Mouse (Mus musculus): ENCODE data around the gene Mrpl43. TPM values are rescaled to one million over a fixed set of nuclear protein-coding genes. Genes with fewer than 3 reads are reported as not detected.
"Not testable (repeated sequence)": the region's sequence is repeated elsewhere in the genome, so short reads cannot be mapped to it uniquely, and the experiment has no call there.

Gene Mrpl43
- polyA plus RNA-seq, 1 experiment from 2014 or later = 77.8 TPM

DNA sequence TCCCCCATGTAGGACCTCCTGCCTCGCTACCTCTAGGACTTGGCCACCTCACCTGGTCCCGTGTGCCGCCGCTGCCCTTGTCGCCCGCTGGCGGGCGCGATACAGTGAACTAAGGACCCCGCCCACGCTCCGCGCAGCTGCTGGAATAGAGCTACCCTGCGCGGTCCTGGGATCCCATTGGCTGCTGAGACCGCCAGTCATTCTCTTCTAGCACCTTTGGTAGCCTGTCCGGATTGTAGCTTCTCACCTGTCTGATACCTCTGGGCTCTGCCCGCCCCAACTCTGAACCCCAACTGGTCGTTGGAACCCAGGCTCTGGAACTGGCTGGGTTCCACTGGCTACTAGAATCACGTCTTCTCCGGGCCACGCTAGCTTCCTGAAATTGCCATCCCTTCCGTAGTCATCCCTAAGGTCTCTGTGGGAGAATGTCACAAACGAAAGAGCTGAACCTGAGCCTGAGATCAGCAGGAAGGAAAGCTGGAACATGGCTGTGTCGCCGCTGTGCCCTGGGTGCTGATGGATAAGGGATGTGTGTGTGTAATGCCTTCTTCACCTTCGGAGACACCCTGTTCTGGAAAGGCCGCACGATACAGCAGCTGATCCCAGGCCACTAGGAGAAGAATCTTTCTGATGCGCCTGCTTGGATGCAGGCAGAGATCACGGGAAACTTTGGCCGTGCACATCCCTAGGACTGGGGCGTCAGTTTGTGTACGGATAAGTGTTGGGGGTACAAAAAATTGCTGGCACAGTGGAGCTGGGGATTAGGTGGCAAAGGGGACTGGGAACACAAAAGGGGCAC, 40.5 kb upstream of the Mrpl43 start:
- Histone ChIP-seq H3K27ac (replicated peaks; ENCODE audit: low read depth, low read length) (peak overlapping the region; percentile 91), H3K36me3 (ENCODE audit: control insufficient read depth, insufficient read depth, low read length) (peaks cover 21% of the 10 kb centered on the region), H3K9ac (replicated peaks; ENCODE audit: low read length) (peak overlapping the region; percentile 66), H3K27me3 (ENCODE audit: control insufficient read depth, insufficient read depth, low read length) (peaks cover 8% of the 10 kb centered on the region; the same call in 1 of the 2 replicates), H3K9me3 (ENCODE audit: control insufficient read depth, low read length) (no peaks in the 10 kb centered on the region), H3K4me1 (ENCODE audit: control insufficient read depth, insufficient read depth, low read length) (peaks cover 35% of the 10 kb centered on the region), H3K4me2 (ENCODE audit: low read length) (peak overlapping the region; percentile 85), H3K4me3 (replicated peaks; ENCODE audit: low read depth, low read length) (peak overlapping the region; percentile 49)
- WGBS = 2% methylated on average over 34 of the region's 34 CpGs
- peak; percentile 62 for ATAC-seq (ENCODE audit: low FRiP score, low TSS enrichment)
- DNase-seq = peak; percentile 93

DNA sequence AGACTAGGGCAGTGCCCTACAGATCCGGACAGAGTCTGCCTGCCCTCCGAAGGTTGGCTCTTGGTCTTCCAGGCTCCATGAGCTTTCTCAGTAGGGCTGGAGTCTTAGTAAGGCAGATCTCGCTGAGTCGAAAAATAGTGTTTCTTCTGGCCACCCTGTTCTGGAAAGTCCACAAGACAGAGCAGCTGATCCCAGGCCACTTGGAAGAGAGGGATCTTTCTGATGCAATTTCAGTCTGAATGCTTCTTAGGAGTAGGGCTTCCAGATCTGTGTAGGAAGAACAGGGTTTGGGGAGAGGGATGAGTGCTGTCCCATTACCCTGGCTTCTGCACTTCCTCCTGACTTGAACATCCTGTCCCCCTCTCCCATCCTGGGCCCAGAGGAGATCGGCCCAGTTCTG, 39.4 kb upstream of the Mrpl43 start, which contains the start of gene Pdzd7:
Pdzd7 (minus strand) TSS at position 67 of the 400 bp plus-strand sequence.
- ATAC-seq (ENCODE audit: low FRiP score, low TSS enrichment) (no peak), DNase-seq (no peak)
- Histone ChIP-seq H3K4me1 (ENCODE audit: control insufficient read depth, insufficient read depth, low read length) (peaks cover 35% of the 10 kb centered on the region), H3K27me3 (ENCODE audit: control insufficient read depth, insufficient read depth, low read length) (peaks cover 8% of the 10 kb centered on the region; the same call in 1 of the 2 replicates), H3K4me3 (replicated peaks; ENCODE audit: low read depth, low read length) (peak within 1 kb of the TSS; percentile 49), H3K36me3 (ENCODE audit: control insufficient read depth, insufficient read depth, low read length) (peaks cover 15% of the 10 kb centered on the region), H3K9ac (replicated peaks; ENCODE audit: low read length) (peak within 1 kb of the TSS; percentile 66; the same call in 1 of the 2 replicates), H3K9me3 (ENCODE audit: control insufficient read depth, low read length) (no peaks in the 10 kb centered on the region), H3K27ac (replicated peaks; ENCODE audit: low read depth, low read length) (peak within 1 kb of the TSS; percentile 91; the same call in 1 of the 2 replicates), H3K4me2 (ENCODE audit: low read length) (peak within 1 kb of the TSS; percentile 85)
- 82% methylated on average over 5 of the region's 5 CpGs for WGBS

DNA sequence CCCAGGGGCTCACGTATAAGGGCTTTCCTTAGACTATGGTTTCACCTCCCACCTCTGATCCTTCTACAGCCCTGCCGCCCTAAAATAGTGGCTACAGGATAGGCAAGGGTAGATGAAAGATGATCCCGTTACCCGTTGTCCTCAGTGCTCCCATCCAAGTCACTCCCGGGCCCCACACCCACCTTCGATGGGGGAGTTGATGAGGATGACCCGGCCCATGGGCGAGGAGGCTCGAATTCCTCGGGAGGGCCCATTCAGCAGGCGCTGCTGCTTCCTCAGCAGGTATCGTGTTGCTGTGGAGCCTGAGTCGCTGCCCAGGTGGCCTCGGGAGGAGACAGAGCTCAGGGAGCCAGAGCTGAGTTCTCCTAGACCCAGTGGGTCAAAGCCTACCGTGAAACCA, 39.0 kb upstream of the Mrpl43 start:
- H3K27me3 ChIP-seq (ENCODE audit: control insufficient read depth, insufficient read depth, low read length) = peaks cover 8% of the 10 kb centered on the region; the same call in 1 of the 2 replicates
- H3K27ac ChIP-seq (replicated peaks; ENCODE audit: low read depth, low read length) = no peak overlapping the region
- no peak overlapping the region for H3K4me3 ChIP-seq (replicated peaks; ENCODE audit: low read depth, low read length)
- H3K4me2 ChIP-seq (ENCODE audit: low read length) = no peak overlapping the region
- DNase-seq (no peak), ATAC-seq (ENCODE audit: low FRiP score, low TSS enrichment) (no peak)
- peaks cover 10% of the 10 kb centered on the region; the same call in 1 of the 2 replicates for H3K36me3 ChIP-seq (ENCODE audit: control insufficient read depth, insufficient read depth, low read length)
- WGBS = 52% methylated on average over 15 of the region's 15 CpGs
- no peaks in the 10 kb centered on the region for H3K9me3 ChIP-seq (ENCODE audit: control insufficient read depth, low read length)
- no peak overlapping the region for H3K9ac ChIP-seq (replicated peaks; ENCODE audit: low read length)
- H3K4me1 ChIP-seq (ENCODE audit: control insufficient read depth, insufficient read depth, low read length) = peaks cover 35% of the 10 kb centered on the region

DNA sequence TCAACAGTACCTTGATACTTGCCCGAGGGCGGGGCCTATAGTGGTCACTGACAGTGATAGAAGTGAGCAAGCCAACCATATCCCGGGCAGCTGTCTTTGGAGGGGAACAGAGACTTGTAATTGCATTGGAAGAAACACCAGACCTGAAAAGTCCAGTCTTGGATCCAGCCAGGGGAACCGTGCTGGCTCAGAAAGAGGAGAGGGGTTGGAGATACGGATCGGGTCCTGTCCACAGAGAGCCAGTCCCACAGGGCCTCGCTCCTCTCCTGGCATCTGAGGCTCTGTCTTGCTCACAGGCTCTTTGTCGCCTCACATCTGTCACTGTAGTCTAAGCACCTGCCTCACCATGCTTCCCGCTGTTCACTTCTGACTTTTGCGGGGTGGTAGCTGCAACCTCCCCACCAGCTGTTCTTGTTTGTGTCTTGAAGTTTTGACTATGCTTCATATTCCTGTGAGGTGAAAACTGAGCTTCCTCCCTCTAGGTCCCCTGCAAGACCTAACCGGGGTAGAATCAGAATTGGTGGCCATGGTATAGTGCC, 38.2 kb upstream of the Mrpl43 start:
- no peak for DNase-seq
- 70% methylated on average over 11 of the region's 11 CpGs for WGBS
- peaks cover 3% of the 10 kb centered on the region; the same call in 1 of the 2 replicates for H3K36me3 ChIP-seq (ENCODE audit: control insufficient read depth, insufficient read depth, low read length)
- H3K9ac ChIP-seq (replicated peaks; ENCODE audit: low read length) = no peak overlapping the region
- H3K4me3 ChIP-seq (replicated peaks; ENCODE audit: low read depth, low read length) = no peak overlapping the region
- H3K4me2 ChIP-seq (ENCODE audit: low read length) = no peak overlapping the region
- H3K27me3 ChIP-seq (ENCODE audit: control insufficient read depth, insufficient read depth, low read length) = peaks cover 8% of the 10 kb centered on the region; the same call in 1 of the 2 replicates
- no peak overlapping the region for H3K27ac ChIP-seq (replicated peaks; ENCODE audit: low read depth, low read length)
- no peaks in the 10 kb centered on the region for H3K9me3 ChIP-seq (ENCODE audit: control insufficient read depth, low read length)
- ATAC-seq (ENCODE audit: low FRiP score, low TSS enrichment) = no peak
- peaks cover 29% of the 10 kb centered on the region for H3K4me1 ChIP-seq (ENCODE audit: control insufficient read depth, insufficient read depth, low read length)

DNA sequence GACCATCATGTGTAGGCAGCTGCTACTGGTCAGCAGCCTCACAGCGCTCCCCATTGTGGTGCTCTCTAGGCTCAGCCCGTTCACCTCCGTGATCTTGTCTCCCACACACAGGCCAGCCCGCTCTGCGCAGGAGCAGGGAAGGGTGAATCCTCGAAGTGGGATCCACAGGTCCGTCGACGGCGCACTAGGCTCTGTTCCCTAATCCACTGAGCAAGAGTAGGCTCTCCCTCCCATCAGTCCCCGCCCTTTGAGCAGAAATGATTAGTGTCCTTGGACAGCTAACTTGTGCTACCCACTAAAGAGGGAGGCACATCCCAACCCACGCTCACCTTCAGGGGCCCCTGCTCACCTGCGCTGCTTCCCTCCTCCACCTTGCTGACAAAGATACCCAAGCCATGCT, 34.0 kb upstream of the Mrpl43 start:
- no peak for ATAC-seq (ENCODE audit: low FRiP score, low TSS enrichment)
- Histone ChIP-seq H3K27ac (replicated peaks; ENCODE audit: low read depth, low read length) (no peak overlapping the region), H3K9ac (replicated peaks; ENCODE audit: low read length) (no peak overlapping the region), H3K4me3 (replicated peaks; ENCODE audit: low read depth, low read length) (no peak overlapping the region), H3K27me3 (ENCODE audit: control insufficient read depth, insufficient read depth, low read length) (peaks cover under 1% of the 10 kb centered on the region; the same call in 1 of the 2 replicates), H3K4me2 (ENCODE audit: low read length) (no peak overlapping the region), H3K4me1 (ENCODE audit: control insufficient read depth, insufficient read depth, low read length) (no peaks in the 10 kb centered on the region), H3K36me3 (ENCODE audit: control insufficient read depth, insufficient read depth, low read length) (no peaks in the 10 kb centered on the region), H3K9me3 (ENCODE audit: control insufficient read depth, low read length) (no peaks in the 10 kb centered on the region)
- DNase-seq = no peak
- 57% methylated on average over 13 of the region's 13 CpGs for WGBS

DNA sequence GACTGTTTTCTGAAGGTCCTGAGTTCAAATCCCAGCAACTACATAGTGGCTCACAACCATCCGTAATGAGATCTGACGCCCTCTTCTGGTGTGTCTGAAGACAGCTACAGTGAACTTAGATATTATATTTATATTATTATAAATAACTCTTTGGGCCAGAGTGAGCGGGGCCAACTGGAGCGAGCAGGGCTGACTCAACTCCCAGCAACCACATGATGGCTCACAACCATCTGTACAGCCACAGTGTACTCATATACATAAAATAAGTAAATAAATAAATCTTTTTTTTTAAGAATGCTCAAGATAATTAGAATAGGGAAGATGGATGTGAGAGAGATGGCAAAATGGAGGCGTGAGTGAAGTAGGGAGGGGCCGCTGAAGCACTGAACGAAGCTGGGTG, 32.0 kb upstream of the Mrpl43 start:
- H3K9ac ChIP-seq (replicated peaks; ENCODE audit: low read length); H3K36me3 ChIP-seq (ENCODE audit: control insufficient read depth, insufficient read depth, low read length); H3K9me3 ChIP-seq (ENCODE audit: control insufficient read depth, low read length); H3K4me1 ChIP-seq (ENCODE audit: control insufficient read depth, insufficient read depth, low read length); H3K27me3 ChIP-seq (ENCODE audit: control insufficient read depth, insufficient read depth, low read length); DNase-seq; H3K4me3 ChIP-seq (replicated peaks; ENCODE audit: low read depth, low read length); H3K27ac ChIP-seq (replicated peaks; ENCODE audit: low read depth, low read length); ATAC-seq (ENCODE audit: low FRiP score, low TSS enrichment); H3K4me2 ChIP-seq (ENCODE audit: low read length): not testable (repeated sequence)
- 92% methylated on average over 7 of the region's 7 CpGs for WGBS

DNA sequence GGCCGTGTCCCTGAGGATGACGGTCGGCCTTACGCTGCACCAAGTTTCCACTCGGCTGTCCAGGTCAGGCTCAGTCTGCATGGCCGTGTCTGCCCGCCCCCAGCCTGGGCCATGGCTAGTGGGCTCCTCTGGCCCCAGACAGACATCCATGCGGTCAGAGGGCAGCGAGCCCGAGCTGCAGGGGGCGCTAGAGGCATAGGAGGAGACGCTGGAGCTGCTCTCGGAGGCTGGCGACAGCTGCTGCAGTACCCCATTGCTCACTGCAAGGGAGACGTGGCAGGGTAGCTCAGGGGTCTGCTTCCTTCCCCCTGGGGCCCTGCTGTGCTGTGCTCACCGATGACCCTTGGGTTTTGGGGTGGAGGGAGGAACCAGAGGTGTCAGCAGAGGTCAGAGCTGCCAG, 30.6 kb upstream of the Mrpl43 start:
- ATAC-seq (ENCODE audit: low FRiP score, low TSS enrichment) (no peak), DNase-seq (no peak)
- Histone ChIP-seq H3K4me2 (ENCODE audit: low read length) (no peak overlapping the region), H3K9ac (replicated peaks; ENCODE audit: low read length) (no peak overlapping the region), H3K4me3 (replicated peaks; ENCODE audit: low read depth, low read length) (no peak overlapping the region), H3K36me3 (ENCODE audit: control insufficient read depth, insufficient read depth, low read length) (no peaks in the 10 kb centered on the region), H3K27ac (replicated peaks; ENCODE audit: low read depth, low read length) (no peak overlapping the region), H3K27me3 (ENCODE audit: control insufficient read depth, insufficient read depth, low read length) (no peaks in the 10 kb centered on the region), H3K4me1 (ENCODE audit: control insufficient read depth, insufficient read depth, low read length) (no peaks in the 10 kb centered on the region), H3K9me3 (ENCODE audit: control insufficient read depth, low read length) (no peaks in the 10 kb centered on the region)
- 23% methylated on average over 16 of the region's 16 CpGs for WGBS

DNA sequence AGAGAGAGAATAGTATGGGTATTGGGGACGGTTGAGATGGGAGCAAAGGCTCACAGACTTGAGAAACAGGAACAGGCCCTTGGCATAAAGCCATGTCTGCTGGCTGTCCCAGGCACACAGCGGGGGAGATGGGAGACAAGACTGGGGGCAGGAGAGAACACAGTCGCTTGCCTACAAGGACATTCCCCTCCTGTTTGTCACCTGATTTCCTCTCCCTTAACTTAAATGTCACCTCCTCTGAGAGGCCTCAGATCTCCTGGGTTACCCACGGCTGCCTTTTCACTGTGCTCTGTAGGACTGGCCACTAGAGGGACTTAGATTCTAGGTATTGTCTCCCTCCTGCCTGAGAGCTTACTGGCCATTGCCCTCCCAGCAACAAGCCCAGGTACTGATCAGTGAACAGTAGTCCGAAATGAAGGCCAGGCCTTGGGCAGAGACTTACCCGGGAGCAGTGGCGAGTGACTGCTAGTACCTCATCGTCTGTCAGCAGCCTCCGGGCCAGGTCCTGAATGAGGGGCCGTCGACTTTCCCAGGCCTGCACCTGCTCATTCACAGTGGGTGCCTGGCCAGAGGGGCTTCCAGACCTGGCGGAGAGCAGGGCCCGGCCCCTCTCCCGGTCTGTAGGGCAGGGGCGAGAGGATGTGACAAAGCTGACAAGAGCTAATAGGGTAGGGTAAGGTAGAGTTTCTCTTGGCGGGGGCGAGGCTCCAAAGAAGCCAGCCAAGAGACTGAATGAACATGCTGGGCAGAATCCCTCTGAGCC, 26.5 kb upstream of the Mrpl43 start:
- H3K4me2 ChIP-seq (ENCODE audit: low read length) = no peak overlapping the region
- DNase-seq = peak; percentile 56
- no peak for ATAC-seq (ENCODE audit: low FRiP score, low TSS enrichment)
- H3K36me3 ChIP-seq (ENCODE audit: control insufficient read depth, insufficient read depth, low read length) = peaks cover 5% of the 10 kb centered on the region
- 0 out of 2 replicates have a peak, but pooled peaks cover 3% of the 10 kb centered on the region for H3K4me1 ChIP-seq (ENCODE audit: control insufficient read depth, insufficient read depth, low read length)
- H3K9ac ChIP-seq (replicated peaks; ENCODE audit: low read length) = 0 out of 2 replicates have a peak overlapping the region, but pooled peaks have one; percentile 6
- no peaks in the 10 kb centered on the region for H3K27me3 ChIP-seq (ENCODE audit: control insufficient read depth, insufficient read depth, low read length)
- H3K4me3 ChIP-seq (replicated peaks; ENCODE audit: low read depth, low read length) = no peak overlapping the region
- 55% methylated on average over 17 of the region's 17 CpGs for WGBS
- H3K27ac ChIP-seq (replicated peaks; ENCODE audit: low read depth, low read length) = no peak overlapping the region
- no peaks in the 10 kb centered on the region for H3K9me3 ChIP-seq (ENCODE audit: control insufficient read depth, low read length)

All from midbrain, embryonic 14.5 days (tissue).